Mouse (Mus musculus): ENCODE results near the gene Rec8. TPM values are rescaled to one million over a fixed set of nuclear protein-coding genes. Genes with fewer than 3 reads are reported as not detected.

Gene Rec8
- total and polyA plus RNA-seq, 2 experiments = 0.46 to 2.3 TPM

DNA sequence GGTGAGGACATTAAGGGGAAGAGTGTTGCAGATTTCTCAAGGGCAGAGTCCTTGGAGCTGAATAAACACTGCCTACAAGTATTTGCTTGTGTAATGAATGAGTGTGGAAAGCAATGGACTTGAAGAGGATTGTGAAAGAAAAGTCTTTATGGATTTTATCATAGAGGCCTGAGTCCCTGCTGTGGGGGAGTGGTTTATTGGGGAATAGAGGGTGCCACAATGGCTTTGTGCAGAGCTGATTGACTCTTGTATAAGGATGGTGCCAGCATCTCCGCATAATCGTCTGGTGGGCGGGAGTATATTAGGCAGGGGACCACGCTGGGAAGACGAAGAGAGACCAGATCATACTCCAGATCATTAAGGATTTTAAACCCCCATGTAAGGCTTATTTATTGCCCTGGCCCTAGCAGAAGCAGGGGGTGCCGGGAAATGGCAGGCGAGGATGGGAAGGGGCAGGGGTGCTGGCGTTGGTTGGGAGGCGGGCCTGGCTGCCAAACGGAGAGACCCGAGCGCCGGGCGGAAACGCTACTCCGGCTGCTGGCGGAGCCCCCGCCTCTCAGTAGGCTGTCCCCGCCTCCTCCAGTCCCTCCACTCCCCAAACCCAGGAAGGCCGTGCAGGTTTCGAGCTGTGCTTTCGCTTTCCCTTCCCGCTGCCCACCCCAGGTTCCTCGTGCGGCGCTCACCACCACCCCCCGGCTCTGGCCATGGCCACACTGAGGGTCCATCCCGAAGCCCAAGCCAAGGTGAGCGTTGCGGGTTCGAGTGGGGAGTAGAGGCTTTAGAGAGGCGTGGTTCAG lies 39.8 kb upstream of the Rec8 start, which contains the start of gene Psme1:
TSS of gene Psme1 (plus strand) at position 253 of the 797 bp plus-strand sequence.
- Histone ChIP-seq H3K79me2 (ENCODE audit: control insufficient read depth, insufficient read depth, low read length) (0 out of 2 replicates have a peak, but pooled peaks cover 9% of the 10 kb centered on the region), H3K27ac (replicated peaks; ENCODE audit: insufficient read depth, low read depth, low read length) (peak within 1 kb of the TSS; percentile 89), H3K4me3 (ENCODE audit: insufficient read depth, low read depth, low read length) (peak within 1 kb of the TSS; percentile 81), H3K4me1 (ENCODE audit: control insufficient read depth, insufficient read depth, low read length) (peaks cover 2% of the 10 kb centered on the region), H3K27me3 (ENCODE audit: control insufficient read depth, insufficient read depth, low read length) (no peaks in the 10 kb centered on the region), H3K36me3 (ENCODE audit: control insufficient read depth, insufficient read depth, low read length) (peaks cover 10% of the 10 kb centered on the region; the same call in 1 of the 2 replicates), H3K9ac (ENCODE audit: low read depth, low read length) (peak within 1 kb of the TSS; percentile 89)
- WGBS = under 1% methylated on average over 32 of the region's 32 CpGs
- TF ChIP-seq POLR2A (IDR thresholded peaks at IDR 0.05; ENCODE audit: extremely low read depth, insufficient read depth, low read length) = peak; percentile 60; the same call in 1 of the 2 replicates
- no peak for TF ChIP-seq CTCF (IDR thresholded peaks at IDR 0.05; ENCODE audit: low read depth, low read length)
- peak; percentile 84 for DNase-seq (ENCODE audit: extremely low read depth, low read depth, low spot score)

DNA sequence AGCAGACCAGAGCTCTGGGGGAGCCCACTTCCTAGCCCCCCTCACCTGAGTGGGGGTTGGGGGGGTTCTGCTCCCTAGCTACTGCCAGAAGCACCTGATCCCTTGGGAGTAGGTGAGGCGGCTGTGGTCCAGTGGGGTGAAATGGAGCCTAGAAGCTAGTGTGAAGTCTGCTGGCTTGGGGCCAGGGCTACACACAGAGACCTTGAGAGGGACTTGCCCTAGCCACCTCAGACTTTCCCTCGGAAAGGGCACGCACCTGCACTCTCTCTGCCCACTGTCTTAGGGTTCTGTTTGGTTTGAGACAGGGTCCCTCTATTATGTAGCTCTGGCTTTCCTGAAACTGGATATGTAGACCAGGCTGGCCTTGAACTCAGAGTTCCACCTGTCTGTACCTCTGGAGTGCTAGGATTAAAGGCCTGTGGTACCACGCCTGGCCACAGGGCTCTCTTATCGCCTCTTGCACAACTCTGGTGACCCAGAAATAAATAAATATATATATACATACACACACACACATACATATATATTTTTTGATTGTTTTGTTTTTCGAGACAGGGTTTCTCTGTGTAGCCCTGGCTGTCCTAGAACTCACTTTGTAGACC lies 39.1 kb upstream of the Rec8 start:
- Histone ChIP-seq H3K27me3 (ENCODE audit: control insufficient read depth, insufficient read depth, low read length) (no peaks in the 10 kb centered on the region), H3K79me2 (ENCODE audit: control insufficient read depth, insufficient read depth, low read length) (0 out of 2 replicates have a peak, but pooled peaks cover 9% of the 10 kb centered on the region), H3K9ac (ENCODE audit: low read depth, low read length) (peak overlapping the region; percentile 89), H3K36me3 (ENCODE audit: control insufficient read depth, insufficient read depth, low read length) (peaks cover 10% of the 10 kb centered on the region; the same call in 1 of the 2 replicates), H3K4me1 (ENCODE audit: control insufficient read depth, insufficient read depth, low read length) (peaks cover 2% of the 10 kb centered on the region), H3K27ac (replicated peaks; ENCODE audit: insufficient read depth, low read depth, low read length) (peak overlapping the region; percentile 89), H3K4me3 (ENCODE audit: insufficient read depth, low read depth, low read length) (peak overlapping the region; percentile 81)
- peak; percentile 63 for DNase-seq (ENCODE audit: extremely low read depth, low read depth, low spot score)
- WGBS = 10% methylated on average over 6 of the region's 6 CpGs
- no peak for TF ChIP-seq POLR2A (IDR thresholded peaks at IDR 0.05; ENCODE audit: extremely low read depth, insufficient read depth, low read length)
- no peak for TF ChIP-seq CTCF (IDR thresholded peaks at IDR 0.05; ENCODE audit: low read depth, low read length)

DNA sequence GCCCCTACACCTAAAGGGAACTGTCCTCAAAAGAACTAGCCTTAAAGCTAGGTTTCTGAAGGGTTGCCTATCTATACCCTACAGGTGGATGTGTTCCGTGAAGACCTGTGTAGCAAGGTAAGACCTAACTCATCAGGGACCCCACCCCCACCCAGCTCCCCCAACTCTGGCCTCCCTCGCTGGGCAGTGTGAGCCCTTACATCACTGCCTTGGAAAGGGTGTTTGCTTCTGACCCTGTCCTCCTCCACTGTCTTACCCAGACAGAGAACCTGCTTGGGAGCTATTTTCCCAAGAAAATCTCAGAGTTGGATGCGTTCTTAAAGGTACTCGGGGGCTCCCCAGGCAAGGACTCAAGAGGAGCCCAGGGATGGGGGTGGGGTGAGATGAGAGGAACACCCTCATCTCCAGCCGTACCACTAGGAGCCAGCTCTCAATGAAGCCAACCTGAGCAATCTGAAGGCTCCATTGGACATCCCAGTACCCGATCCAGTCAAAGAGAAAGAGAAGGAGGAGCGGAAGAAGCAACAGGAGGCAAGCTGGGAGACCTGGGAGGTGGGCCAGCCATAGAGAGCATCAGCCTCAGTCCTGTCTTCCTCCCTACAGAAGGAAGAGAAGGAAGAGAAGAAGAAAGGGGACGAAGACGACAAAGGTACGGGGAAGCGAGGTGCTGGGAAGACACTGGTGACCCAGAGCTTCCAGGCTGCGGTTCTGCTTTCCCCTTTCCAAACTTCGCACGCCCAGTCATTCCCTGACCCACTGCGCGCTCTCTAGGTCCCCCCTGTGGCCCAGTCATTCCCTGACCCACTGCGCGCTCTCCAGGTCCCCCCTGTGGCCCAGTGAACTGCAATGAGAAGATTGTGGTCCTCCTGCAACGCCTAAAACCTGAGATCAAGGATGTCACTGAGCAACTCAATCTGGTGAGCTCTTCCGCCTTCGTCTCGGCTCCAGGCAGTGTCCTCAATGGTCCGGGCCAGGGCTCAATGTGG lies 38.0 kb upstream of the Rec8 start:
- no peak for DNase-seq (ENCODE audit: extremely low read depth, low read depth, low spot score)
- Histone ChIP-seq H3K4me1 (ENCODE audit: control insufficient read depth, insufficient read depth, low read length) (peaks cover 2% of the 10 kb centered on the region), H3K27me3 (ENCODE audit: control insufficient read depth, insufficient read depth, low read length) (no peaks in the 10 kb centered on the region), H3K27ac (replicated peaks; ENCODE audit: insufficient read depth, low read depth, low read length) (no peak overlapping the region), H3K4me3 (ENCODE audit: insufficient read depth, low read depth, low read length) (no peak overlapping the region), H3K36me3 (ENCODE audit: control insufficient read depth, insufficient read depth, low read length) (peaks cover 10% of the 10 kb centered on the region; the same call in 1 of the 2 replicates), H3K9ac (ENCODE audit: low read depth, low read length) (no peak overlapping the region), H3K79me2 (ENCODE audit: control insufficient read depth, insufficient read depth, low read length) (0 out of 2 replicates have a peak, but pooled peaks cover 9% of the 10 kb centered on the region)
- WGBS = 93% methylated on average over 23 of the region's 23 CpGs
- TF ChIP-seq CTCF (IDR thresholded peaks at IDR 0.05; ENCODE audit: low read depth, low read length) (no peak), POLR2A (IDR thresholded peaks at IDR 0.05; ENCODE audit: extremely low read depth, insufficient read depth, low read length) (no peak)

DNA sequence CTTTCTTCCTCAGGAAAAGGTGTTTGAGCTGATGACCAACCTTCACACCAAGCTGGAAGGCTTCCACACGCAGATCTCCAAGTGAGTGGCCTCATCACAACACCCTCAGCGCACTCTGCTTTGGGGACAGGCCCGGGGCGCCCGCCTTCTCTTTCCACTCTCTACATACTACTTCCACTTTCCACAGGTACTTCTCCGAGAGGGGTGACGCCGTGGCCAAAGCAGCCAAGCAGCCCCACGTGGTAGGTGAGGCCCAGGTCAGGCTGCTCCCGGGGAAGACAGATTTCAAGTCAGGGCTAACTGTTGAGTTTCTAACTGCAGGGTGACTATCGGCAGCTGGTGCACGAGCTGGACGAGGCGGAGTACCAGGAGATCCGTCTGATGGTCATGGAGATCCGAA lies 37.1 kb upstream of the Rec8 start:
- Histone ChIP-seq H3K79me2 (ENCODE audit: control insufficient read depth, insufficient read depth, low read length) (0 out of 2 replicates have a peak, but pooled peaks cover 9% of the 10 kb centered on the region), H3K9ac (ENCODE audit: low read depth, low read length) (no peak overlapping the region), H3K36me3 (ENCODE audit: control insufficient read depth, insufficient read depth, low read length) (peaks cover 10% of the 10 kb centered on the region; the same call in 1 of the 2 replicates), H3K4me3 (ENCODE audit: insufficient read depth, low read depth, low read length) (no peak overlapping the region), H3K4me1 (ENCODE audit: control insufficient read depth, insufficient read depth, low read length) (peaks cover 4% of the 10 kb centered on the region), H3K27me3 (ENCODE audit: control insufficient read depth, insufficient read depth, low read length) (no peaks in the 10 kb centered on the region), H3K27ac (replicated peaks; ENCODE audit: insufficient read depth, low read depth, low read length) (no peak overlapping the region)
- WGBS = 94% methylated on average over 16 of the region's 16 CpGs
- TF ChIP-seq CTCF (IDR thresholded peaks at IDR 0.05; ENCODE audit: low read depth, low read length) (no peak), POLR2A (IDR thresholded peaks at IDR 0.05; ENCODE audit: extremely low read depth, insufficient read depth, low read length) (no peak)
- DNase-seq (ENCODE audit: extremely low read depth, low read depth, low spot score) = no peak

DNA sequence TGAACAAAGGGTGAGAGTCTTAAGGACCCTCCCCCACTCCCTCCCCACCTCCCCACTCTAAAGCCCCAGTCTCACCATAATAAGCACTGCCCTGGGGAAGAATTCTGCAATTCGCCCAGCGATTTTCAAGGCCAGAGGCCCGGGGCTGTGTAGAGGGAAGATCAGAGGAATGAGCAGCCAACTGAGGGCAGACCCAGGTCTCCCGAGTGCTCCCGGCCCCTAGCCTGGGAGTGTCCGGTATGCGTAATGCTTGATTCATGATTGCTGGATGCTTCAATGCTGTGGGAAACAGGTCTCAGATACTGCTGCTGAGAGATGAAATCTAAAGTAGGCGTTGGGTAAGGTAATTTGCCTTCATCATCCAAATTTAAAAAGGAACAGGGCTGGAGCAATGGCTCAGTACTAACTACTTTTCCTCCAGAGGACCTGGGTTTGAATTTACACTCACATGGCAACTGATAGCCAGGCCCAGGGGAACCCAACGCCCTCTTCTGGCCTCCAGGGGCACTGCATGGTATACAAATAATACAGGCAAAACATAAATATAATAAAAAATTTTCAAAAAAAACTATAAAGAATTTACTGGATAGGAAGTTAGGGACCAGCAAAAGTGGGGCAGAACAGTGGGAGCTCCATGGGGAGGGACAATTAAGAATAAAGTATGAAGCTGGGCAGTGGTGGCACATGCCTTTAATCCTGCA lies 35.7 kb upstream of the Rec8 start:
- Histone ChIP-seq H3K9ac (ENCODE audit: low read depth, low read length) (no peak overlapping the region), H3K36me3 (ENCODE audit: control insufficient read depth, insufficient read depth, low read length) (peaks cover 12% of the 10 kb centered on the region; the same call in 1 of the 2 replicates), H3K27ac (replicated peaks; ENCODE audit: insufficient read depth, low read depth, low read length) (no peak overlapping the region), H3K27me3 (ENCODE audit: control insufficient read depth, insufficient read depth, low read length) (no peaks in the 10 kb centered on the region), H3K4me3 (ENCODE audit: insufficient read depth, low read depth, low read length) (no peak overlapping the region), H3K79me2 (ENCODE audit: control insufficient read depth, insufficient read depth, low read length) (0 out of 2 replicates have a peak, but pooled peaks cover 6% of the 10 kb centered on the region), H3K4me1 (ENCODE audit: control insufficient read depth, insufficient read depth, low read length) (peaks cover 9% of the 10 kb centered on the region)
- no peak for DNase-seq (ENCODE audit: extremely low read depth, low read depth, low spot score)
- 76% methylated on average over 9 of the region's 9 CpGs for WGBS
- TF ChIP-seq POLR2A (IDR thresholded peaks at IDR 0.05; ENCODE audit: extremely low read depth, insufficient read depth, low read length) (no peak), CTCF (IDR thresholded peaks at IDR 0.05; ENCODE audit: low read depth, low read length) (peak; percentile 72)
